Mouse (Mus musculus): ENCODE data around the gene Col4a1.

DNA sequence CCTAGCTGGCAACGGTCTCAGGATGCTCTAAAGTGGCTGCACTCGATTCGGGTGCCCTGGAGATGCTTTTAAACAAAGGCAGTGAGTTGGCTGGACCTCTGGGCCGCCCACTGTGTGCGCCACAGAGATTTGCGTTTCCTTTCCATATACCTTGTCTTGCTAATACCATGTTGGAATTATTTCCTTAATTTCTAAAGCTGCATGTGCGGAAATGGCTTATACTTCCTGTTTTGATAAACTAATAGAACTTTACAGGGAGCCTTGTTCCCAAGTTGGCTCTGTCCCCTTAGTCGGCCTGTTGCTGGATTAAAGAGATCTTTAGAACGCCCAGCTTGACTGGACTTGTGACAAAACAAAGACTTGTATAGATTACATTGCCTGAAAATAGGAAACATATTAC is 35.1 kb upstream of the Col4a1 start:
- TF ChIP-seq CTCF (IDR thresholded peaks at IDR 0.05; ENCODE audit: extremely low read depth, insufficient read depth, insufficient read length, insufficient replicate concordance) = no peak
- TF ChIP-seq POLR2A (IDR thresholded peaks at IDR 0.05; ENCODE audit: low read depth, low read length) = no peak
